Mouse (Mus musculus): Measurements from ENCODE around the gene Fgf4.
"Not testable (repeated sequence)": the region's sequence is repeated elsewhere in the genome, so short reads cannot be mapped to it uniquely, and the experiment has no call there.

Fgf4 gene

GRCm38 (mm10) chr7:144867602-144868001 lies 20.4 kb downstream of the Fgf4 start:
- no peak for DNase-seq

- no peak for DNase-seq
Observed at GRCm38 (mm10) chr7:144872420-144872819, 25.3 kb downstream of the Fgf4 start.

GRCm38 (mm10) chr7:144873160-144873559 lies 26.0 kb downstream of the Fgf4 start:
- DNase-seq = no peak

- DNase-seq = no peak
Observed at GRCm38 (mm10) chr7:144874226-144874625, 27.1 kb downstream of the Fgf4 start.

GRCm38 (mm10) chr7:144878401-144878800 lies 31.2 kb downstream of the Fgf4 start:
- no peak for DNase-seq

GRCm38 (mm10) chr7:144883106-144883505 lies 35.9 kb downstream of the Fgf4 start:
- DNase-seq = no peak

GRCm38 (mm10) chr7:144887672-144888071 lies 40.5 kb downstream of the Fgf4 start:
- no peak for DNase-seq

- no peak for DNase-seq
Observed at GRCm38 (mm10) chr7:144888564-144889299, 41.6 kb downstream of the Fgf4 start.

- DNase-seq = not testable (repeated sequence)
Observed at GRCm38 (mm10) chr7:144890661-144891060, 43.5 kb downstream of the Fgf4 start.

- no peak for DNase-seq
Observed at GRCm38 (mm10) chr7:144891863-144892262, 44.7 kb downstream of the Fgf4 start.

GRCm38 (mm10) chr7:144892322-144892721 lies 45.2 kb downstream of the Fgf4 start:
- no peak for DNase-seq

- peak; percentile 31 for DNase-seq
Observed at GRCm38 (mm10) chr7:144894191-144894590, 47.0 kb downstream of the Fgf4 start.

GRCm38 (mm10) chr7:144894706-144895105 lies 47.5 kb downstream of the Fgf4 start:
- no peak for DNase-seq

- peak; percentile 77 for DNase-seq
Observed at GRCm38 (mm10) chr7:144895305-144896111, 48.3 kb downstream of the Fgf4 start.

- no peak for DNase-seq
Observed at GRCm38 (mm10) chr7:144896294-144897218, 49.4 kb downstream of the Fgf4 start, which contains the start of gene Fgf15. Fgf15 (plus strand) TSS chr7:144896531.

- DNase-seq = no peak
Observed at GRCm38 (mm10) chr7:144898506-144898905, 51.3 kb downstream of the Fgf4 start.

GRCm38 (mm10) chr7:144905514-144905913 lies 58.3 kb downstream of the Fgf4 start:
- not testable (repeated sequence) for DNase-seq

GRCm38 (mm10) chr7:144906708-144907397 lies 59.7 kb downstream of the Fgf4 start:
- DNase-seq = peak; percentile 62

GRCm38 (mm10) chr7:144907793-144908192 lies 60.6 kb downstream of the Fgf4 start:
- DNase-seq = no peak

- no peak for DNase-seq
Observed at GRCm38 (mm10) chr7:144908705-144909104, 61.5 kb downstream of the Fgf4 start.

GRCm38 (mm10) chr7:144911121-144911520 lies 64.0 kb downstream of the Fgf4 start:
- no peak for DNase-seq

GRCm38 (mm10) chr7:144912897-144913296 lies 65.7 kb downstream of the Fgf4 start:
- no peak for DNase-seq

Measured in kidney, postnatal 14 days (tissue).